ENCODE assay signal across 13 mouse cellular contexts in genomic region chr2:30995432-30995996, GRCm38 (mm10). TPM values are rescaled to one million over a fixed set of nuclear protein-coding genes. Genes with fewer than 3 reads are reported as not detected.
A peak's percentile ranks its signal among the peaks of the same experiment; 100 is the strongest.
DNase-seq lines count a peak whose midpoint lies in the region; ATAC-seq and TF ChIP-seq lines count a peak whose summit lies in the region.
"Had no signal": no experiment of that assay in that cellular context is flagged by ENCODE, and none has a peak within 500 bp of the region (broad histone marks: within the 10 kb centered on the region; RNA-seq: fewer than 3 reads in every experiment).

No protein-coding gene starts in this region.

- H3K4me2 ChIP-seq in heart, embryonic 11.5 days: peak overlapping the region; percentile 46
- H3K4me2 ChIP-seq: embryonic facial prominence, embryonic 12.5 days; hindbrain, embryonic 15.5 days; neural tube, embryonic 12.5 days; stomach, embryonic 15.5 days had no signal

- in situ Hi-C loops in Patski (cut with MboI; ENCODE audit: low pct_unique_long_range_greater_than_20kb): no loop called here

- ATAC-seq in Patski: peak; percentile 58
- no peak for ATAC-seq in heart, embryonic 11.5 days (replicated peaks; ENCODE audit: insufficient number of reproducible peaks, low FRiP score, low TSS enrichment)

- H3K4me1 ChIP-seq in heart, embryonic 11.5 days (ENCODE audit: control insufficient read depth, insufficient read depth, low read length): peaks cover 16% of the 10 kb centered on the region
- H3K4me1 ChIP-seq: embryonic facial prominence, embryonic 12.5 days; hindbrain, embryonic 15.5 days; stomach, embryonic 15.5 days had no signal

- POLR2A ChIA-PET in Patski (lab: Charles Lee): interaction anchor here (0.9 kb wide), 1 partner anchor 12 kb away, joined by 3 read pairs; no protein-coding TSS in a partner anchor

- no peaks in the 10 kb centered on the region for H3K9me3 ChIP-seq in heart, embryonic 11.5 days (replicated peaks; ENCODE audit: control insufficient read depth, low read length)
- H3K9me3 ChIP-seq: embryonic facial prominence, embryonic 12.5 days; hindbrain, embryonic 15.5 days; neural tube, embryonic 12.5 days; stomach, embryonic 15.5 days had no signal

- no peaks in the 10 kb centered on the region for H3K36me3 ChIP-seq in heart, embryonic 11.5 days (ENCODE audit: control insufficient read depth, insufficient read depth, low read length)
- H3K36me3 ChIP-seq: embryonic facial prominence, embryonic 12.5 days had no signal

- TF ChIP-seq CTCF in Patski (IDR thresholded peaks at IDR 0.05): no peak

- H3K9ac ChIP-seq in heart, embryonic 11.5 days (ENCODE audit: low read depth, low read length): peak overlapping the region; percentile 36; the same call in 1 of the 2 replicates
- H3K9ac ChIP-seq: embryonic facial prominence, embryonic 12.5 days; hindbrain, embryonic 15.5 days; neural tube, embryonic 12.5 days; stomach, embryonic 15.5 days had no signal

- no peaks in the 10 kb centered on the region for H3K27me3 ChIP-seq in Patski
- H3K27me3 ChIP-seq in heart, embryonic 11.5 days (ENCODE audit: control insufficient read depth, insufficient read depth, low read length): no peaks in the 10 kb centered on the region
- H3K27me3 ChIP-seq: embryonic facial prominence, embryonic 12.5 days; hindbrain, embryonic 15.5 days; neural tube, embryonic 12.5 days; stomach, embryonic 15.5 days had no signal

- peak; percentile 44 for DNase-seq in gastrocnemius, postnatal 10 days
- no peak for DNase-seq in gastrocnemius, adult 8-10 months (ENCODE audit: low spot score in 2 of 2)
- DNase-seq in Patski (ENCODE audit: low read depth, low spot score): no peak
- DNase-seq in kidney, postnatal 14 days: peak; percentile 43
- no peak for DNase-seq in ovary, postnatal 14 days (ENCODE audit: low spot score)
- DNase-seq in spleen, postnatal 10 days (ENCODE audit: low spot score in 2 of 2): no peak
- no peak for DNase-seq in spleen, postnatal 14 days (ENCODE audit: low spot score in 2 of 2)
- DNase-seq: liver had no signal

- WGBS in heart, embryonic 11.5 days (ENCODE audit: insufficient replicate concordance): 70% methylated on average over 11 of the region's 11 CpGs

- H3K4me3 ChIP-seq in heart, embryonic 11.5 days (ENCODE audit: low read depth, low read length): no peak overlapping the region
- H3K4me3 ChIP-seq: embryonic facial prominence, embryonic 12.5 days; hindbrain, embryonic 15.5 days; neural tube, embryonic 12.5 days; stomach, embryonic 15.5 days had no signal

- CTCF ChIA-PET in Patski (lab: Charles Lee): interaction anchor here (1.5 kb wide), 1 partner anchor 11 kb away, joined by 3 read pairs; no protein-coding TSS in a partner anchor

- H3K27ac ChIP-seq in heart, embryonic 11.5 days (ENCODE audit: low read depth, low read length): peak overlapping the region; percentile 57; the same call in 1 of the 2 replicates
- H3K27ac ChIP-seq: embryonic facial prominence, embryonic 12.5 days; hindbrain, embryonic 15.5 days; neural tube, embryonic 12.5 days; stomach, embryonic 15.5 days had no signal

RNA-seq across cellular contexts. Expression of gene Usp20, which starts 13.4 kb away (rescaled TPM):
- 10 to 100 TPM; 17.4 to 29.4 TPM for total RNA-seq in gastrocnemius, postnatal 10 days (2021)
- total RNA-seq in gastrocnemius, adult 8-10 months (2022): 10 to 100 TPM in 3 of 4 experiments, 1 to 10 TPM in 1; 9.3 to 16.2 (median 12.0) TPM
- 61.0 TPM for polyA plus RNA-seq in Patski (2021)
- polyA plus RNA-seq in heart, embryonic 11.5 days (2014; fragmentation: Nextera tagmentation; extraction: Ambion mirVana): 11.2 and 14.8 TPM in 2 replicates

RNA-seq across cellular contexts. Expression of gene BC005624, which starts 13.5 kb away (rescaled TPM):
- total RNA-seq in gastrocnemius, postnatal 10 days (2021): 10 to 100 TPM; 16.5 to 19.0 TPM
- total RNA-seq in gastrocnemius, adult 8-10 months (2022): 10 to 100 TPM; 26.3 to 31.6 (median 28.2) TPM
- polyA plus RNA-seq in Patski (2021): 49.6 TPM
- 31.4 and 33.0 TPM in 2 replicates for polyA plus RNA-seq in heart, embryonic 11.5 days (2014; fragmentation: Nextera tagmentation; extraction: Ambion mirVana)

RNA-seq across cellular contexts. Expression of gene Tor1a, which starts 27.8 kb away (rescaled TPM):
- total RNA-seq in gastrocnemius, postnatal 10 days (2021): 10 to 100 TPM; 13.7 to 18.4 TPM
- 1 to 10 TPM; 4.3 to 5.6 (median 4.6) TPM for total RNA-seq in gastrocnemius, adult 8-10 months (2022)
- 53.1 TPM for polyA plus RNA-seq in Patski (2021)
- polyA plus RNA-seq in heart, embryonic 11.5 days (2014; fragmentation: Nextera tagmentation; extraction: Ambion mirVana): 54.9 and 57.6 TPM in 2 replicates

RNA-seq across cellular contexts. Expression of gene Tor1b, which starts 42.8 kb away (rescaled TPM):
- total RNA-seq in gastrocnemius, postnatal 10 days (2021): 10 to 100 TPM; 20.9 to 23.4 TPM
- 10 to 100 TPM; 21.9 to 27.4 (median 25.8) TPM for total RNA-seq in gastrocnemius, adult 8-10 months (2022)
- polyA plus RNA-seq in Patski (2021): 65.8 TPM
- 23.3 and 23.7 TPM in 2 replicates for polyA plus RNA-seq in heart, embryonic 11.5 days (2014; fragmentation: Nextera tagmentation; extraction: Ambion mirVana)

Comparison
In these comparisons a context has a peak if more than half of its experiments do, and no peak if none do; other contexts are left out.
1. DNase-seq: peak in gastrocnemius, postnatal 10 days (single experiment) and kidney, postnatal 14 days (single experiment); none in gastrocnemius, adult 8-10 months (0 of 2), Patski (single experiment), ovary, postnatal 14 days (single experiment), spleen, postnatal 10 days (0 of 2) and spleen, postnatal 14 days (0 of 2).